Mouse (Mus musculus): Measurements from ENCODE around the gene Npy4r.

Gene Npy4r

GRCm38 (mm10) chr14:34119046-34119723 is 33.1 kb downstream of the Npy4r start:
- DNase-seq (ENCODE audit: low read depth) = no peak

- DNase-seq (ENCODE audit: low read depth) = no peak
Observed at GRCm38 (mm10) chr14:34114311-34114710, 38.0 kb downstream of the Npy4r start.

GRCm38 (mm10) chr14:34107594-34107993 is 44.7 kb downstream of the Npy4r start:
- no peak for DNase-seq (ENCODE audit: low read depth)

- no peak for DNase-seq (ENCODE audit: low read depth)
Observed at GRCm38 (mm10) chr14:34106389-34107062, 45.8 kb downstream of the Npy4r start.

- peak; percentile 67 for DNase-seq (ENCODE audit: low read depth)
Observed at GRCm38 (mm10) chr14:34104892-34105291, 47.4 kb downstream of the Npy4r start.

GRCm38 (mm10) chr14:34103855-34104254 is 48.4 kb downstream of the Npy4r start:
- no peak for DNase-seq (ENCODE audit: low read depth)

GRCm38 (mm10) chr14:34102601-34103000 is 49.7 kb downstream of the Npy4r start, which contains the start of gene A630023A22Rik:
A630023A22Rik (minus strand) TSS chr14:34102754.
- DNase-seq (ENCODE audit: low read depth) = peak; percentile 59

- no peak for DNase-seq (ENCODE audit: low read depth)
Observed at GRCm38 (mm10) chr14:34096161-34096560, 56.1 kb downstream of the Npy4r start.
